Mouse (Mus musculus): ENCODE measurements around the gene Olfr853. TPM values are rescaled to one million over a fixed set of nuclear protein-coding genes. Genes with fewer than 3 reads are reported as not detected.

The Olfr853 gene
- total RNA-seq (2018; cell fraction: chromatin; rRNA removed), result not detected
- not detected for total RNA-seq (2018; cell fraction: cytosol; rRNA removed)
- total RNA-seq (2018; cell fraction: nucleus; rRNA removed), result not detected
- polyA plus RNA-seq (2018), result not detected in 3 replicates

- no peak within 1 kb of the TSS for H3K4me3 ChIP-seq (ENCODE audit: inconsistent target)
- 87% methylated on average over 1 of the region's 1 CpGs for WGBS (ENCODE audit: missing documents)
Observed at GRCm38 (mm10) chr9:19540976-19541375, at the start of gene Olfr853. TSS of gene Olfr853 (minus strand) at chr9:19541076.

GRCm38 (mm10) chr9:19582317-19582716 is 41.4 kb upstream of the Olfr853 start, which contains the start of gene Olfr855:
TSS of gene Olfr855 (plus strand) at chr9:19582617.
- Histone ChIP-seq H3K36me3 (ENCODE audit: inconsistent target) (no peaks in the 10 kb centered on the region), H3K79me2 (ENCODE audit: inconsistent target) (no peaks in the 10 kb centered on the region), H3K4me3 (ENCODE audit: inconsistent target) (no peak within 1 kb of the TSS), H3K27ac (no peak within 1 kb of the TSS)

More at GRCm38 (mm10) chr9:19540976-19541375, at the start of gene Olfr853:
- H3K27ac ChIP-seq, result no peak within 1 kb of the TSS
- no peaks in the 10 kb centered on the region for H3K36me3 ChIP-seq (ENCODE audit: inconsistent target)
- H3K79me2 ChIP-seq (ENCODE audit: inconsistent target), result no peaks in the 10 kb centered on the region

GRCm38 (mm10) chr9:19567282-19567681 is 26.4 kb upstream of the Olfr853 start, which contains the start of gene Olfr854:
TSS of gene Olfr854 (minus strand) at chr9:19567382.
- Histone ChIP-seq H3K36me3 (ENCODE audit: inconsistent target) (no peaks in the 10 kb centered on the region), H3K79me2 (ENCODE audit: inconsistent target) (no peaks in the 10 kb centered on the region), H3K4me3 (ENCODE audit: inconsistent target) (no peak within 1 kb of the TSS), H3K27ac (no peak within 1 kb of the TSS)
- WGBS (ENCODE audit: missing documents), result 73% methylated on average over 1 of the region's 1 CpGs

GRCm38 (mm10) chr9:19492995-19493394 is 47.9 kb downstream of the Olfr853 start, which contains the start of gene Olfr851:
TSS of gene Olfr851 (plus strand) at chr9:19493295.
- no peak within 1 kb of the TSS for H3K27ac ChIP-seq
- H3K79me2 ChIP-seq (ENCODE audit: inconsistent target), result no peaks in the 10 kb centered on the region
- H3K36me3 ChIP-seq (ENCODE audit: inconsistent target), result no peaks in the 10 kb centered on the region
- H3K4me3 ChIP-seq (ENCODE audit: inconsistent target), result no peak within 1 kb of the TSS

Other genes starting within 250 kb of the Olfr853 start
- not detected in 3 replicates for gene Olfr844, start 224.7 kb downstream of the Olfr853 start, polyA plus RNA-seq (2018)
- gene Olfr845, start 204.6 kb downstream of the Olfr853 start, polyA plus RNA-seq (2018), result not detected in 3 replicates
- not detected in 3 replicates for gene Olfr846, start 177.1 kb downstream of the Olfr853 start, polyA plus RNA-seq (2018)
- gene Olfr847, start 162.4 kb downstream of the Olfr853 start, polyA plus RNA-seq (2018), result not detected in 3 replicates
- gene Olfr849, start 100.8 kb downstream of the Olfr853 start, polyA plus RNA-seq (2018), result not detected in 3 replicates
- not detected in 3 replicates for gene Olfr850, start 62.8 kb downstream of the Olfr853 start, polyA plus RNA-seq (2018)
- not detected in 3 replicates for gene Olfr851, start 47.8 kb downstream of the Olfr853 start, polyA plus RNA-seq (2018)
- not detected in 3 replicates for gene Olfr854, start 26.3 kb upstream of the Olfr853 start, polyA plus RNA-seq (2018)
- not detected in 3 replicates for gene Olfr855, start 41.5 kb upstream of the Olfr853 start, polyA plus RNA-seq (2018)
- 6.9 to 10.8 TPM (median 8.5 TPM) in 3 replicates for gene Zfp317, start 81.0 kb upstream of the Olfr853 start, polyA plus RNA-seq (2018)
- not detected in 3 replicates for gene Olfr857, start 168.4 kb upstream of the Olfr853 start, polyA plus RNA-seq (2018)
- not detected in 3 replicates for gene Olfr58, start 239.2 kb upstream of the Olfr853 start, polyA plus RNA-seq (2018)